Comparison of ENCODE assay signal across 9 mouse cellular contexts in genomic region chr15:81247583-81248340, GRCm38 (mm10). TPM values are rescaled to one million over a fixed set of nuclear protein-coding genes. Genes with fewer than 3 reads are reported as not detected.
DNase-seq lines count a peak whose midpoint lies in the region; ATAC-seq and TF ChIP-seq lines count a peak whose summit lies in the region.
"Had no signal": no experiment of that assay in that cellular context is flagged by ENCODE, and none has a peak within 500 bp of the region (broad histone marks: within the 10 kb centered on the region; RNA-seq: fewer than 3 reads in every experiment).

No protein-coding gene starts in this region.

- no peaks in the 10 kb centered on the region for H3K27me3 ChIP-seq in midbrain, embryonic 11.5 days (ENCODE audit: control insufficient read depth, insufficient read depth, low read length)
- H3K27me3 ChIP-seq in midbrain, embryonic 15.5 days (replicated peaks), result no peaks in the 10 kb centered on the region
- no peaks in the 10 kb centered on the region for H3K27me3 ChIP-seq in hindbrain, embryonic 16.5 days (replicated peaks; ENCODE audit: control insufficient read depth, insufficient read depth, low read length)

- peak; percentile 25; the same call in 1 of the 2 replicates for TF ChIP-seq POLR2A in lung, adult 2 months (IDR thresholded peaks at IDR 0.05; ENCODE audit: borderline replicate concordance, extremely low read depth, low read depth, low read length)

- TF ChIP-seq CTCF in lung, adult 2 months (IDR thresholded peaks at IDR 0.05; ENCODE audit: insufficient read depth, low read length), result no peak

- H3K4me3 ChIP-seq in midbrain, embryonic 11.5 days (ENCODE audit: low read depth, low read length), result no peak overlapping the region
- no peak overlapping the region for H3K4me3 ChIP-seq in midbrain, embryonic 15.5 days
- H3K4me3 ChIP-seq in hindbrain, embryonic 16.5 days (ENCODE audit: low read length), result no peak overlapping the region
- peak overlapping the region; percentile 68 for H3K4me3 ChIP-seq in lung, adult 2 months (replicated peaks; ENCODE audit: extremely low read depth, low read depth, low read length)

- no peak overlapping the region for H3K9ac ChIP-seq in midbrain, embryonic 11.5 days (ENCODE audit: low read length)
- no peak overlapping the region for H3K9ac ChIP-seq in midbrain, embryonic 15.5 days
- H3K9ac ChIP-seq in hindbrain, embryonic 16.5 days (ENCODE audit: low read depth, low read length), result no peak overlapping the region

- peak; percentile 82 for DNase-seq in midbrain, embryonic 11.5 days (ENCODE audit: low spot score, missing footprints)
- DNase-seq in embryo, embryonic 11.5 days (ENCODE audit: low read depth, low spot score), result peak; percentile 30
- DNase-seq in lung, adult 2 months, result no peak
- no peak for DNase-seq in cerebellum, adult 11 months
- DNase-seq in spleen, adult 18-20 months, result no peak

- H3K9me3 ChIP-seq in midbrain, embryonic 11.5 days (ENCODE audit: control insufficient read depth, low read length), result no peaks in the 10 kb centered on the region
- H3K9me3 ChIP-seq in midbrain, embryonic 15.5 days, result no peaks in the 10 kb centered on the region
- H3K9me3 ChIP-seq in hindbrain, embryonic 16.5 days (ENCODE audit: control insufficient read depth, low read length), result peaks cover 11% of the 10 kb centered on the region; the same call in 1 of the 2 replicates

- no peak for ATAC-seq in midbrain, embryonic 11.5 days (ENCODE audit: low FRiP score)
- no peak for ATAC-seq in midbrain, embryonic 15.5 days (replicated peaks)
- ATAC-seq in hindbrain, embryonic 16.5 days, result no peak
- no peak for ATAC-seq in erythroblast, adult 5-6 weeks (replicated peaks; ENCODE audit: low FRiP score, poor library complexity, severe bottlenecking)

- 77% methylated on average over 13 of the region's 13 CpGs for WGBS in midbrain, embryonic 11.5 days
- WGBS in midbrain, embryonic 15.5 days, result 63% methylated on average over 13 of the region's 13 CpGs
- 35% methylated on average over 13 of the region's 13 CpGs for WGBS in hindbrain, embryonic 16.5 days
- WGBS in lung, adult 2 months, result 2% methylated on average over 13 of the region's 13 CpGs

- H3K36me3 ChIP-seq in midbrain, embryonic 11.5 days (ENCODE audit: control insufficient read depth, insufficient read depth, low read length), result no peaks in the 10 kb centered on the region
- no peaks in the 10 kb centered on the region for H3K36me3 ChIP-seq in midbrain, embryonic 15.5 days (replicated peaks)
- H3K36me3 ChIP-seq in hindbrain, embryonic 16.5 days (ENCODE audit: control insufficient read depth, insufficient read depth, low read length), result no peaks in the 10 kb centered on the region

- no peak overlapping the region for H3K27ac ChIP-seq in midbrain, embryonic 11.5 days (ENCODE audit: low read depth, low read length)
- H3K27ac ChIP-seq in midbrain, embryonic 15.5 days, result no peak overlapping the region
- H3K27ac ChIP-seq in hindbrain, embryonic 16.5 days (ENCODE audit: low read depth, low read length), result no peak overlapping the region
- H3K27ac ChIP-seq: macrophage had no signal

- no peaks in the 10 kb centered on the region for H3K4me1 ChIP-seq in midbrain, embryonic 11.5 days (ENCODE audit: control insufficient read depth, insufficient read depth, low read length)
- no peaks in the 10 kb centered on the region for H3K4me1 ChIP-seq in midbrain, embryonic 15.5 days
- H3K4me1 ChIP-seq in hindbrain, embryonic 16.5 days (ENCODE audit: control insufficient read depth, insufficient read depth, low read depth, low read length), result no peaks in the 10 kb centered on the region
- H3K4me1 ChIP-seq in lung, adult 2 months (ENCODE audit: control insufficient read depth, insufficient read depth, low read length), result peaks cover 3% of the 10 kb centered on the region; the same call in 1 of the 2 replicates

- no peak overlapping the region for H3K4me2 ChIP-seq in midbrain, embryonic 11.5 days
- no peak overlapping the region for H3K4me2 ChIP-seq in midbrain, embryonic 15.5 days
- H3K4me2 ChIP-seq in hindbrain, embryonic 16.5 days (ENCODE audit: low read length), result peak overlapping the region; percentile 5; the same call in 1 of the 2 replicates

RNA-seq across cellular contexts. Expression of gene Mchr1, which starts 12.5 kb away (rescaled TPM):
- polyA plus RNA-seq in midbrain, embryonic 11.5 days (2014; fragmentation: Nextera tagmentation; extraction: Ambion mirVana), result 0.44 and 0.74 TPM in 2 replicates
- 5.3 and 5.8 TPM in 2 replicates for polyA plus RNA-seq in midbrain, embryonic 15.5 days (2015; fragmentation: Nextera tagmentation; extraction: Ambion mirVana)
- 6.3 and 7.9 TPM in 2 replicates for polyA plus RNA-seq in hindbrain, embryonic 16.5 days (2015; fragmentation: Nextera tagmentation; extraction: Ambion mirVana)
- 1.0 and 1.4 TPM in 2 replicates for polyA plus RNA-seq in lung, adult 2 months (2012; rRNA removed)
- total RNA-seq in erythroblast, adult 5-6 weeks (2015; ENCODE audit: low replicate concordance), result not detected in 2 replicates
- total RNA-seq in erythroblast, adult 5-6 weeks (2017; ENCODE audit: low replicate concordance), result not detected in 2 replicates
- polyA plus RNA-seq: macrophage had no signal

RNA-seq across cellular contexts. Expression of gene Mrtfa, which starts 57.2 kb away (rescaled TPM):
- polyA plus RNA-seq in midbrain, embryonic 11.5 days (2014; fragmentation: Nextera tagmentation; extraction: Ambion mirVana), result 20.7 and 21.8 TPM in 2 replicates
- 29.6 and 34.4 TPM in 2 replicates for polyA plus RNA-seq in midbrain, embryonic 15.5 days (2015; fragmentation: Nextera tagmentation; extraction: Ambion mirVana)
- polyA plus RNA-seq in hindbrain, embryonic 16.5 days (2015; fragmentation: Nextera tagmentation; extraction: Ambion mirVana), result 24.1 and 28.2 TPM in 2 replicates
- 32.8 and 39.0 TPM in 2 replicates for polyA plus RNA-seq in lung, adult 2 months (2012; rRNA removed)
- 12.7 and 19.2 TPM in 2 replicates for total RNA-seq in erythroblast, adult 5-6 weeks (2015; ENCODE audit: low replicate concordance)
- total RNA-seq in erythroblast, adult 5-6 weeks (2017; ENCODE audit: low replicate concordance), result 4.9 and 10.9 TPM in 2 replicates

Comparison
In these comparisons a context has a peak if more than half of its experiments do, and no peak if none do; other contexts are left out.
1. DNase-seq: peak in midbrain, embryonic 11.5 days (single experiment) and embryo, embryonic 11.5 days (single experiment); none in lung, adult 2 months (single experiment), cerebellum, adult 11 months (single experiment) and spleen, adult 18-20 months (0 of 2).